12 mouse cellular contexts compared by ENCODE assay signal in the genomic region with DNA sequence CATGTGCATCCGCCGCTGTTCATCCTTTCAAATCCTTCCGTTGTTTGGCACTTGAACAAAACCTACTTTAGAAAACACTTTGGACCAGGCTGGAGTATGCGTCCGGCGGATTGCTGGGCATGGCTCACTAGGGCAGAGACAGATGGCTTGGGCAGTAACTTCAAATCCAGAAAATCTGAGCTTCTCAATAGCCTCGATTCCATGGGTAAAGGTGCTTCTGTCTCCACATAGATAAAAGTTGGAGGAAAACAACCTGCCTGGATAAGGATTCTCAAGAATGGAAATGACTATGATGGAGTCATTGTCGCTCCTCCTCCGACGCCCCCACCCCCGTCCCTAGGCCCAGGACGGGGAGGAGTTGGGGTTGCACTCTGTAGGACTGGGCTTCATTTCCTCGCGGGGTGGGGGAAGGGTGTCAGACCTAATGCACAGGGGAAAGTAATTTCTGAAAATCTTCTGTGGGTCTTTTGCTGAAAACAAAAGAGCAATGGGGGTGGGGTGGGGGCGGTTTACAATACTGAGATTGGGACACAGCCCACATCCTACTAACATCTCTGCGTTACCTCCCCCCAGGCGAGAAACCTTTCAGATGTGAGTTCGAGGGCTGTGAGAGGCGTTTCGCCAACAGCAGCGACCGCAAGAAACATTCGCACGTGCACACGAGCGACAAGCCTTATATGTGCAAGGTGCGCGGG. TPM values are rescaled to one million over a fixed set of nuclear protein-coding genes. Genes with fewer than 3 reads are reported as not detected.
A peak's percentile ranks its signal among the peaks of the same experiment; 100 is the strongest.
DNase-seq lines count a peak whose midpoint lies in the region; ATAC-seq and TF ChIP-seq lines count a peak whose summit lies in the region.
"Had no signal": no experiment of that assay in that cellular context is flagged by ENCODE, and none has a peak within 500 bp of the region (broad histone marks: within the 10 kb centered on the region; RNA-seq: fewer than 3 reads in every experiment).

No protein-coding gene starts in this region.

- H3K27me3 ChIP-seq in hindbrain, embryonic 15.5 days = peaks cover 45% of the 10 kb centered on the region
- peaks cover 14% of the 10 kb centered on the region for H3K27me3 ChIP-seq in neural tube, embryonic 14.5 days (ENCODE audit: control insufficient read depth, insufficient read depth, low read length)

- peak overlapping the region; percentile 36; the same call in 1 of the 2 replicates for H3K27ac ChIP-seq in layer of hippocampus, adult 2 months
- peak overlapping the region; percentile 96 for H3K27ac ChIP-seq in hindbrain, embryonic 15.5 days (replicated peaks)
- H3K27ac ChIP-seq in neural tube, embryonic 14.5 days (ENCODE audit: low read depth, low read length) = peak overlapping the region; percentile 96
- H3K27ac ChIP-seq: stomach, postnatal 0 days had no signal

- TF ChIP-seq CTCF in layer of hippocampus, adult 2 months (conservative IDR thresholded peaks at IDR 0.05) = no peak

- WGBS in hindbrain, embryonic 15.5 days = 1% methylated on average over 28 of the region's 28 CpGs
- WGBS in neural tube, embryonic 14.5 days = 2% methylated on average over 28 of the region's 28 CpGs

- H3K9ac ChIP-seq in hindbrain, embryonic 15.5 days = peak overlapping the region; percentile 49
- H3K9ac ChIP-seq in neural tube, embryonic 14.5 days (replicated peaks; ENCODE audit: low read depth, low read length) = peak overlapping the region; percentile 80
- H3K9ac ChIP-seq: lung, embryonic 14.5 days had no signal

- no peaks in the 10 kb centered on the region for H3K9me3 ChIP-seq in hindbrain, embryonic 15.5 days
- no peaks in the 10 kb centered on the region for H3K9me3 ChIP-seq in neural tube, embryonic 14.5 days (ENCODE audit: control insufficient read depth, low read length)

- no peak overlapping the region for H3K4me3 ChIP-seq in layer of hippocampus, adult 2 months
- H3K4me3 ChIP-seq in hindbrain, embryonic 15.5 days = peak overlapping the region; percentile 18
- H3K4me3 ChIP-seq in neural tube, embryonic 14.5 days (ENCODE audit: low read depth, low read length) = peak overlapping the region; percentile 44; the same call in 1 of the 2 replicates

- ATAC-seq in hindbrain, embryonic 15.5 days (ENCODE audit: low FRiP score, low read depth) = peak; percentile 54; the same call in 1 of the 2 replicates
- peak; percentile 43 for ATAC-seq in neural tube, embryonic 14.5 days (ENCODE audit: low read depth)

- H3K36me3 ChIP-seq in hindbrain, embryonic 15.5 days = no peaks in the 10 kb centered on the region
- H3K36me3 ChIP-seq in neural tube, embryonic 14.5 days (ENCODE audit: control insufficient read depth, insufficient read depth, low read length) = no peaks in the 10 kb centered on the region

- H3K4me1 ChIP-seq in hindbrain, embryonic 15.5 days (replicated peaks) = peaks cover 21% of the 10 kb centered on the region
- H3K4me1 ChIP-seq in neural tube, embryonic 14.5 days (ENCODE audit: control insufficient read depth, insufficient read depth, low read length) = peaks cover 12% of the 10 kb centered on the region; the same call in 1 of the 2 replicates

- H3K4me2 ChIP-seq in hindbrain, embryonic 15.5 days = peak overlapping the region; percentile 63
- peak overlapping the region; percentile 68 for H3K4me2 ChIP-seq in neural tube, embryonic 14.5 days (ENCODE audit: low read depth, low read length)
- H3K4me2 ChIP-seq: lung, embryonic 14.5 days had no signal

- DNase-seq in layer of hippocampus, adult 2 months (ENCODE audit: low spot score in 2 of 2) = no peak
- no peak for DNase-seq in layer of hippocampus, adult 11-12 months (ENCODE audit: low spot score)
- peak; percentile 40 for DNase-seq in embryo, embryonic 9.5 days (ENCODE audit: extremely low spot score)
- no peak for DNase-seq in layer of hippocampus, adult 9-11 months
- DNase-seq in kidney, adult 8-10 months = no peak
- no peak for DNase-seq in urinary bladder, adult 2 months (ENCODE audit: low spot score)

RNA-seq across cellular contexts. Expression of a gene that starts 18.0 kb away (rescaled TPM):
- total RNA-seq in layer of hippocampus, adult 2 months (2021) = 10 to 100 TPM; 12.1 to 18.4 TPM
- 13.5 and 14.8 TPM in 2 replicates for polyA plus RNA-seq in hindbrain, embryonic 15.5 days (2015; fragmentation: Nextera tagmentation; extraction: Ambion mirVana)
- polyA plus RNA-seq in neural tube, embryonic 14.5 days (2014; fragmentation: Nextera tagmentation; extraction: Ambion mirVana) = 28.7 and 30.5 TPM in 2 replicates
- polyA plus RNA-seq in urinary bladder, adult 2 months (2012; rRNA removed) = 0.03 and 0.08 TPM in 2 replicates
- polyA plus RNA-seq: large intestine, adult 2 months; lung, embryonic 14.5 days; stomach, postnatal 0 days had no signal

RNA-seq across cellular contexts. Expression of a gene that starts 21.4 kb away (rescaled TPM):
- 1 to 10 TPM; 2.8 to 3.3 TPM for total RNA-seq in layer of hippocampus, adult 2 months (2021)
- 52.6 and 61.6 TPM in 2 replicates for polyA plus RNA-seq in hindbrain, embryonic 15.5 days (2015; fragmentation: Nextera tagmentation; extraction: Ambion mirVana)
- 46.7 and 50.5 TPM in 2 replicates for polyA plus RNA-seq in neural tube, embryonic 14.5 days (2014; fragmentation: Nextera tagmentation; extraction: Ambion mirVana)
- 0.01 TPM in 1 of 2 replicates, not detected in the other for polyA plus RNA-seq in urinary bladder, adult 2 months (2012; rRNA removed)
- polyA plus RNA-seq: heart, embryonic 16.5 days; large intestine, adult 2 months; lung, embryonic 14.5 days; stomach, postnatal 0 days had no signal

Comparison
In these comparisons a context has a peak if more than half of its experiments do, and no peak if none do; other contexts are left out.
1. H3K27ac ChIP-seq: peak in every context shown above with its lines; median percentile 96 in hindbrain, embryonic 15.5 days; 96 in neural tube, embryonic 14.5 days; 36 in layer of hippocampus, adult 2 months.
2. RNA of a gene that starts 18.0 kb away (polyA plus RNA-seq): 28.7 to 30.5 TPM in neural tube, embryonic 14.5 days and 13.5 to 14.8 TPM in hindbrain, embryonic 15.5 days; 0.03 to 0.08 TPM in urinary bladder, adult 2 months; every median in the first group is over 10 times any median in the second.
3. RNA of a gene that starts 21.4 kb away (polyA plus RNA-seq): 52.6 to 61.6 TPM in hindbrain, embryonic 15.5 days and 46.7 to 50.5 TPM in neural tube, embryonic 14.5 days; 0.01 TPM in urinary bladder, adult 2 months; every median in the first group is over 10 times any median in the second.